Mouse (Mus musculus) lung, postnatal 0 days (tissue): Measurements from ENCODE around the gene Farp1. TPM values are rescaled to one million over a fixed set of nuclear protein-coding genes. Genes with fewer than 3 reads are reported as not detected.

Experiments used
- ATAC-seq: fragments of 200-750 bp; cut with Nextera tagmentation; 2 replicates; pipeline ENCODE4 v1.8.0; 2017; ENCODE audit warnings: moderate library complexity
- DNase-seq: peaks from one replicate; pipeline ENCODE4 v3.0.0-alpha.2; 2016; ENCODE audit warnings: low spot score
- H3K27ac ChIP-seq: fragments of 300-500 bp; sonication (generic); 2 replicates; pipeline ENCODE4 v1.5.1; 2014; ENCODE audit warnings: antibody characterized with exemption, mild to moderate bottlenecking, low read length, mixed read lengths
- H3K27me3 ChIP-seq: fragments of 300-500 bp; sonication (generic); replicated peaks from 2 replicates; pipeline ENCODE4 v1.6.1; 2014; ENCODE audit warnings: low read length, mixed read lengths; ENCODE audit not compliant: insufficient read depth
- H3K36me3 ChIP-seq: fragments of 300-500 bp; sonication (generic); 2 replicates; pipeline ENCODE4 v1.6.1; 2014; ENCODE audit warnings: low read length, mixed read lengths; ENCODE audit not compliant: insufficient read depth
- H3K4me1 ChIP-seq: fragments of 300-500 bp; sonication (generic); 2 replicates; pipeline ENCODE4 v1.6.1; 2014; ENCODE audit warnings: antibody characterized with exemption, low read depth, low read length, mixed read lengths; ENCODE audit not compliant: insufficient read depth
- H3K4me2 ChIP-seq: fragments of 300-500 bp; sonication (generic); replicated peaks from 2 replicates; pipeline ENCODE4 v1.6.1; 2014; ENCODE audit warnings: low read depth, mild to moderate bottlenecking, low read length, moderate library complexity, mixed read lengths
- H3K4me3 ChIP-seq: fragments of 300-500 bp; sonication (generic); 2 replicates; pipeline ENCODE4 v1.5.1; 2014; ENCODE audit warnings: low read depth, low read length
- H3K9ac ChIP-seq: fragments of 300-500 bp; sonication (generic); replicated peaks from 2 replicates; pipeline ENCODE4 v1.6.1; 2014; ENCODE audit warnings: low read depth, mild to moderate bottlenecking
- H3K9me3 ChIP-seq: fragments of 300-500 bp; sonication (generic); 2 replicates; pipeline ENCODE4 v1.6.1; 2016; ENCODE audit warnings: low read length, mixed read lengths
- CTCF ChIP-seq: IDR thresholded peaks from 2 replicates; pipeline ENCODE4 v1.5.1; 2016; ENCODE audit warnings: antibody characterized with exemption, mild to moderate bottlenecking
- EP300 ChIP-seq: IDR thresholded peaks from 2 replicates; pipeline ENCODE4 v1.6.1; 2016; ENCODE audit warnings: antibody characterized with exemption, mild to moderate bottlenecking, control low read depth
- WGBS: fragments of 180-500 bp; shearing (Covaris S2); extraction: QIAGEN DNeasy Blood & Tissue Kit; methylation state at CpG from one replicate; pipeline ENCODE4 v1.1.7; 2014; 5-methylcytosine and 5-hydroxymethylcytosine counted together
- polyA plus RNA-seq: library from polyadenylated mRNA; unstranded; fragments of >200 nt; fragmentation: Nextera tagmentation; extraction: Ambion mirVana; gene quantifications from 2 replicates; pipeline ENCODE4 v1.2.1, GENCODE M21; 2015

Farp1 gene
- polyA plus RNA-seq, 1 experiment from 2014 or later, result 17.9 TPM

DNA sequence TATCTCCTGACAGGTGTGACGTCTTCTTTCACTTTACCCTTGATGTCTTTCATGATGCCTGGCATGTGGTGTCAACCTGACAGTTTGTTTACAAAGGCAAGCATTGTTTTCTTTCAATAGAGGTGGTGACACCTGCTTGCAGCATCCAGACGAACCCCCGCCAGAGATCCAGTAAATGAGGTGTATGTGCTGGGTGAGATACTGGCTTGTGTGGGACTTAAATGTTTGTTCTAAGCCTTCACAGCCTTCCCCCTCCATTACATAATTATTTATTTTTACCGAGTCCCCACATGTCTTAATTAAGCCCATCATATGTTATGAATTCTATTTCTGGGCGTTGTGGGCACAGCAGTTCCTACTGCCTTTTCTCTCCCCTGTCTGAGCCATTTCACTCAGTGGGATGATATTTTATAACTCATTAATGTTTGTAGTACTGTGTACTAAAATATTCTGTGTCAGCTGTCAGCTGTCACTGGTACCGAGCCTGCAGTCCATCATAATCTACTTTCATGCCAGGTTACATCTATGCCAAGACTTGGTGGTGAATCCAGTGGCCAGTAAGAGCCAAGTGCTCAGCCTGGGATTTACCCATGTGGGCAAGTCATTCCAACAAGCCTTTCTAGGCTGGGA is 130.5 kb downstream of the Farp1 start:
- no peaks in the 10 kb centered on the region for H3K36me3 ChIP-seq
- H3K4me2 ChIP-seq, result no peak overlapping the region
- peak overlapping the region; percentile 48; the same call in 1 of the 2 replicates for H3K27ac ChIP-seq
- TF ChIP-seq EP300 (no peak), CTCF (no peak)
- ATAC-seq (no peak), DNase-seq (no peak)
- H3K27me3 ChIP-seq, result no peaks in the 10 kb centered on the region
- H3K9me3 ChIP-seq, result no peaks in the 10 kb centered on the region
- 66% methylated on average over 6 of the region's 6 CpGs for WGBS
- H3K9ac ChIP-seq, result no peak overlapping the region
- H3K4me1 ChIP-seq, result no peaks in the 10 kb centered on the region
- H3K4me3 ChIP-seq, result no peak overlapping the region

GRCm38 (mm10) chr14:121166038-121166436 is 131.0 kb downstream of the Farp1 start:
- no peaks in the 10 kb centered on the region for H3K9me3 ChIP-seq
- TF ChIP-seq EP300 (no peak), CTCF (no peak)
- H3K4me3 ChIP-seq, result no peak overlapping the region
- DNase-seq (no peak), ATAC-seq (no peak)
- no peaks in the 10 kb centered on the region for H3K27me3 ChIP-seq
- H3K9ac ChIP-seq, result no peak overlapping the region
- no peak overlapping the region for H3K4me2 ChIP-seq
- H3K4me1 ChIP-seq, result no peaks in the 10 kb centered on the region
- WGBS, result 66% methylated on average over 6 of the region's 7 CpGs
- 0 out of 2 replicates have a peak overlapping the region, but pooled peaks have one; percentile 14 for H3K27ac ChIP-seq
- H3K36me3 ChIP-seq, result no peaks in the 10 kb centered on the region

DNA sequence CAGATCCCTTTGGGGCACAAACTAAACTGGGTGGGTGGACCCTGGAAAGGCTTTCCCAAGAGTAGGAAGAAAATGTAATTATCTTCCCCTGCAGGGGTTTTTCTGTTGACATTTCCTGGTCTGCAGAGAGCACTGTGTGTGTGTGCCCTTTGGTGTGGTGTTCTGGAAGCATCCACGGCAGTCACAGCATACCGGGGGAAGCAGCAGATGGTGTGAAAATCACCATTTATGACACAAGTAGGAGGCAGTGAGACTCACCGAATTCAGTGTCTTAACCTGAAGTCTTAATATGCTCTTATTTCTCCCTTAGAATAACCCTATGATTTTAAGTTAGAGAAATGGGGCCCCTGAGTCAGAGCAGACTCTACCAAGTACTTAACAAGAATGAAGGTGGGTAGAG is 133.7 kb downstream of the Farp1 start:
- Histone ChIP-seq H3K36me3 (no peaks in the 10 kb centered on the region), H3K27me3 (no peaks in the 10 kb centered on the region), H3K9me3 (no peaks in the 10 kb centered on the region), H3K4me1 (peaks cover 3% of the 10 kb centered on the region; the same call in 1 of the 2 replicates), H3K4me3 (no peak overlapping the region), H3K4me2 (no peak overlapping the region), H3K9ac (no peak overlapping the region), H3K27ac (no peak overlapping the region)
- no peak for DNase-seq
- ATAC-seq, result no peak
- TF ChIP-seq CTCF (no peak), EP300 (no peak)
- 85% methylated on average over 3 of the region's 3 CpGs for WGBS

DNA sequence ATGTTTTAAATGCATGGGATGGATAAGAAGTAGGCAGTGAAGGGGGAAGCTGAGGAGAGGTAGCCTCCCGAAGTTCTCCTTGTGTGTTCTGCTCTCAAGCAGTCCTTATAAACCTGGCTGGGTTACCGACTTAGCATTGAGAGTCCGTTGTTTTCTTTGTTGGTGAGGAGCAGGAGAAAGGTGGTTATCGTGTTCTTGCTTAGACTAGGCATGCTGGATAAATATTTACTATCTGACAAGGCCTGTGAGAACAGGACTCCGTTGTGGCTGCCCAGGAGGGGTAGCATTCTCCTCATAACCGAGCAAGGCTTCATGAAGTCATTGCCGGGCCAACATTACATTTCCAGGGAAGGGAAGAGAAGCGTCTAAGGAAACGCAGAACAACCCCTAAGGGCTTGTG is 135.3 kb downstream of the Farp1 start:
- no peak overlapping the region for H3K4me2 ChIP-seq
- WGBS, result 41% methylated on average over 9 of the region's 9 CpGs
- H3K4me3 ChIP-seq, result no peak overlapping the region
- no peaks in the 10 kb centered on the region for H3K9me3 ChIP-seq
- no peak overlapping the region for H3K9ac ChIP-seq
- H3K27me3 ChIP-seq, result no peaks in the 10 kb centered on the region
- H3K36me3 ChIP-seq, result no peaks in the 10 kb centered on the region
- peaks cover 3% of the 10 kb centered on the region; the same call in 1 of the 2 replicates for H3K4me1 ChIP-seq
- TF ChIP-seq EP300 (peak; percentile 40; the same call in 1 of the 2 replicates), CTCF (no peak)
- peak overlapping the region; percentile 10 for H3K27ac ChIP-seq
- DNase-seq (no peak), ATAC-seq (peak; percentile 71)

GRCm38 (mm10) chr14:121172065-121173036 is 137.4 kb downstream of the Farp1 start:
- Histone ChIP-seq H3K4me2 (no peak overlapping the region), H3K9ac (no peak overlapping the region), H3K4me1 (peaks cover 3% of the 10 kb centered on the region; the same call in 1 of the 2 replicates), H3K9me3 (no peaks in the 10 kb centered on the region), H3K27me3 (no peaks in the 10 kb centered on the region), H3K27ac (peak overlapping the region; percentile 43; the same call in 1 of the 2 replicates), H3K36me3 (no peaks in the 10 kb centered on the region), H3K4me3 (no peak overlapping the region)
- ATAC-seq, result 0 out of 2 replicates have a peak, but pooled peaks have one; percentile 28
- TF ChIP-seq CTCF (no peak), EP300 (no peak)
- 62% methylated on average over 19 of the region's 19 CpGs for WGBS
- DNase-seq, result peak; percentile 62

DNA sequence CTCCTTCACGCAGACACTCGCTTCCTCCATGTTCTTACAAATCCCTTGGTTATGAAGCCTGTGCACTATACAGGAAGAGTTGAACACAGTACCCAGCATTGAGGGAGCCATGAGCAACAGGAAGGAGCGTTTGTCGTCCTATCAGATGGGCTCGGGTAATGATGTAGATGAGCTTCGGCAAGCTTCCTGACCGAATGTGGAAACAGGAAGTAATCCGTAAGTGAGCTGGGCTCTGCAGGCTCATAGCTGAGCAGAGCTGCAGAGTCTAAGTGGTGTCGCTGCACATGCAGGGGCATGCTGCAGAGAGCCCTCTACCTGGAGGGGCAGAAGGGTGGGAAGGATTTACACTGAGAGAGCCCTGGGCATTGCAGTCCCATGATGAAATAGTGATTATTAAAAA is 140.4 kb downstream of the Farp1 start:
- no peak overlapping the region for H3K4me3 ChIP-seq
- no peaks in the 10 kb centered on the region for H3K9me3 ChIP-seq
- H3K36me3 ChIP-seq, result no peaks in the 10 kb centered on the region
- H3K4me1 ChIP-seq, result peaks cover 7% of the 10 kb centered on the region; the same call in 1 of the 2 replicates
- no peaks in the 10 kb centered on the region for H3K27me3 ChIP-seq
- H3K9ac ChIP-seq, result no peak overlapping the region
- WGBS, result 50% methylated on average over 9 of the region's 9 CpGs
- no peak for TF ChIP-seq EP300
- no peak for TF ChIP-seq CTCF
- ATAC-seq (peak; percentile 15; the same call in 1 of the 2 replicates), DNase-seq (no peak)
- no peak overlapping the region for H3K4me2 ChIP-seq
- H3K27ac ChIP-seq, result no peak overlapping the region
